Mouse (Mus musculus) spleen, adult 12 weeks (tissue): ENCODE data around the gene Fndc8.
"Not testable (repeated sequence)": the region's sequence is repeated elsewhere in the genome, so short reads cannot be mapped to it uniquely, and the experiment has no call there.

Experiments
- DNase-seq: peaks from one replicate; pipeline ENCODE4 v3.0.0; 2022; ENCODE audit warnings: low spot score

Fndc8 gene

DNA sequence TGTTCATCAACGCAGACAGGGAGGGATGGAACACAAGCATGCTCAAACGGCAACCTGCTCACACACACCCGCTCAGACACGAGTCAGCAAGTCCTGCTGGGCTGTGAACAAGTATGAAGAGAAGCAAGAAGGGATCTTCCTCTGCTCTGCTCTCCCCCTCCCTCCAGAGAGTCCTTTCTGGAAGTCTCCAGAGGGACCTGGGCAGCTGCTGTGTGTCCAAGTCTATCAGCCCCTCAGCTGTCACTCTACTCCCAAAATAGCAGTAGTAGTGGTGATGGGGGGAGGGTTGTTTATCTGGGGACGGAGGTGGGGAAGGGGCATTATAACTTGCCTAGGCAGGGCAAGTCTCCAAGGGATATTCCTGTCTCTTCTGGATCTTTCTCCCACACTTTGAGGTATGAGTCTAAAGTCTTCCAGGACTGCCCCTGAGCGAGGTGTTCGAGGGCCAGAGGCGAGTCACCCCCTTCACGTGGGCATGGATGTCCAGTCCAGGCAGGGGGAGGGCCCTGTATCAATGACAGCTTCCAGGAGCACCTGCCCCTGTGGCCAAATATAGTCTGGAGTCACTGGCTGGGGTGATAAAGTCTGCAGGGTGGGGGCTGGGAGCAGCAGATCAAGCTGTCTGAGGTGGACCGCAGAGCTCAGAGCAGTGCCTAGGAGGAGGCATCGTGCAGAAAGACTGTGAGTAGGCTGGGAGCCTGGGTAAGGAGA, 18.9 kb downstream of the Fndc8 start:
- no peak for DNase-seq

DNA sequence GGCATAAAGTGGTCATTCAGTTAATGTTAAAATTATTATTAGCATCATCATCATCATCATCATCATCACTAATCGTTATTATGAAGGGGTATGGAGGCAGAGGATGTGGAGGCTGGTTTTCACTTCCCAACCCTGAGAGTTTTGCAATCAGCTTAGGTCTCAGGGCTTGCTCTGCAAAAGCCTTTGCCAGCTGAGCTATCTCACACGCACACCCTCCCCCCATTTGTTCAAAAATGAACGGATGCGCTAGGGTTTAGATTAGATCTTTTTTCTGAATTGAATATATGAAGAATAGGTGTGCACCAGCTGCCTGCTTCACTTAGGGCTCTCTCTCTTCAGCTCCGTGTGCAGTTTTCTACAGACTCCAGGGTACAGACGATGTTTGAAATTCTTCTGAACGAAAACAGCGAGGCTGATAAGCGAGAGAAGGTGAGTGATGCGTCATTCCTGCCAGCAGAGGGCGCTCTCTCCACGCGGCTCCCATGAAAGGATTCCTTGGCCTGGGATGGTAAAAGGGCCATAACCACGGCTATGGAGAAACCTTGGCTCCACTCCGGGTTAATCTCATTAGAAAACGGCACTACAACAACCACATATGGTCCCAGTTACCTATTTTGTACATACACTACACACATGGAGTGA, 22.9 kb downstream of the Fndc8 start:
- DNase-seq, result peak; percentile 60

DNA sequence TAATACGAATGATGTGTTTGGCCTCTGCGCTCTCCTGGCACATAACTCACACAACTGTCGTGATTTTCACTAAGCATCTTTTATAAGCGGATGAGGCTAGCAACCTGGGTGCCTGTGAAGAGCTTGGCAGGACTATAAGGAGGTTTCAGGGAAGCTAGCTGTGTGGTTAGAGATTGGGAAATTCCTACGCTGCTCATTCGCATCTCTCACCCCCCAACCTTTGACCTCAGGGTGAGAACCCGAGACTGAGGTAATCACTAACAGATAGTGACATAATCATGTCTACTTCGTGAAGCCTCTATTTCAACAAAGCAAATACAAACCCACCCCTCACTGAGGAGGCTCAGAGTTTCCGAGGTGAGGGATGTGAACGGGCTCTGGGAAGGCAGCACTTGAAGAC, 28.8 kb downstream of the Fndc8 start:
- DNase-seq, result no peak

DNA sequence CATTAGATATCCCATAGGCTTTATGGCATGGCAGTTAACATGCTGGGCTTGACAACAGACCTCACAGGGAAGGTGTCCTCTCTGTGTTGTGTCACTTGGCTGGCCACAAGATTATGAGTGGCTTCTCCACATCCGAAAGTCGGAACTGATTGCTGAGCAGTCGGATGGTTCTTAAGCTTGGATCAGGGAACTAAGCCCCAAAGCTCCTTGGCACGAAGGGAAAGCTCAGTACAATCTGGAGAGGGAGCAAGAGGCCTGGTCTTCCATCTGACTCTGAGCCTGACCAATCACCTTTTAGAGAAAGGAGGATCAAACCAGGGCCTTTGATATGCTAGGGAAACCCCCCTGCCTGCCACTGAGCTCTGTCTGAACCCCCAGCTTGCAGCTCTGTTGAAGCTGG, 29.8 kb downstream of the Fndc8 start:
- no peak for DNase-seq

DNA sequence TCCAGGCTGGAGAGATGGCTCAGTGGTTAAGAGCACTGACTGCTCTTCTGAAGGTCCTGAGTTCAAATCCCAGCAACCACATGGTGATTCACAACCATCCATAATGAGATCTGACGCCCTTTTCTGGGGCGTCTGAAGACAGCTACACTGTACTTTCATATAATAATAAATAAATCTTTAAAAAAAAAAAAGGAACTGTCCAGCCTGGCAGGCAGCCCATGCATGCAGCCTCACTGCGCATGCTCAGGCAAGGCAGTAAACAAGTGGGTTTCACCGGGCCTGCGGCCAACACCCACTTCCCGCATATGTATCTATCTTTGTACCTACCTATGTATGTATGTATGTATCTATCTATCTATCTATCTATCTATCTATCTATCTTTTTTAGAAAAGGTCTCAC, 32.0 kb downstream of the Fndc8 start:
- not testable (repeated sequence) for DNase-seq

DNA sequence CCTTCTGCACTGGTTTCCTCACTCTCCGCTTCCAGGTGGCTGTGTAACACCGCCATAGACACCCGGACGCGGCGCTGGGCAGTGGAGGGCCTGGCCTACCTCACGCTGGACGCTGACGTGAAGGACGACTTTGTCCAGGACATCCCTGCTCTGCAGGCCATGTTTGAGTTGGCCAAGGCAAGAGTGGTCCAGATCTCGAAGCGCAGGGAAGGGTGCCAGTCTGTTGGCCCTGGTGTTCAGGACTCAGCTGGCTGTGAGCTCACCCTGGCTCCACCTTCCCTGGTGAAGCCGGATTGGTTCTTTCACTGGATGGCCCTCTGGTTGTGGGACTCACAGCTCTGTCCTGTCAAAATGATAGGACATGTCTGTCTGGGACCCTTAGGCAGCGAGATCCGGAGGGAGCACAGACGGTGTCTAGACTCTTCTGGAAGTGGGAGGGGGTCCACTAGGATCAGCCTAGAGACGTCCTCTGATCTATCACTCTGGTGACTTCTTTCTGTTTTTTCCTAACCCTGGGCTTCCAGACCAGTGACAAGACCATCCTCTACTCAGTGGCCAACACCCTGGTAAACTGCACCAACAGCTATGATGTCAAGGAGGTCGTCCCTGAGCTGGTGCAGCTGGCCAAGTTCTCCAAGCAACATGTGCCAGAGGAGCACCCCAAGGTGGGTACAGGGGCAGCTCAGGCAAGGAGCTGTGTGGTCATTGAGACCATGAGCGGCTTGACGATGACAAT, 37.1 kb downstream of the Fndc8 start:
- DNase-seq, result no peak

DNA sequence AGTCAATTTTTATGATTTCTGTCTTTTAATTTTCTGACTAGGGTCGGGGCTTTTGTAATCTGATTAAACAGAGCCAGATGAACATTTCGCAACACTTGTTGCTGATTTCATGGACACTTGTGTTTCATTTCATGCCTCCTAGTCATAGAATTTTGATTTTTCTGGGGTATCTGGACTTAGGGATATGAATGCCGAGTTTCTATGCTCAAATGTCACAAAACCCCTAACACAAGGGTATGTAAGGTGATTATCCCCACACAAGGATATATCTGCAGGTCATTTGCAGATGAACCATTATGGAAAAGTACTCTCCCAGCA, 37.7 kb downstream of the Fndc8 start:
- DNase-seq, result no peak

DNA sequence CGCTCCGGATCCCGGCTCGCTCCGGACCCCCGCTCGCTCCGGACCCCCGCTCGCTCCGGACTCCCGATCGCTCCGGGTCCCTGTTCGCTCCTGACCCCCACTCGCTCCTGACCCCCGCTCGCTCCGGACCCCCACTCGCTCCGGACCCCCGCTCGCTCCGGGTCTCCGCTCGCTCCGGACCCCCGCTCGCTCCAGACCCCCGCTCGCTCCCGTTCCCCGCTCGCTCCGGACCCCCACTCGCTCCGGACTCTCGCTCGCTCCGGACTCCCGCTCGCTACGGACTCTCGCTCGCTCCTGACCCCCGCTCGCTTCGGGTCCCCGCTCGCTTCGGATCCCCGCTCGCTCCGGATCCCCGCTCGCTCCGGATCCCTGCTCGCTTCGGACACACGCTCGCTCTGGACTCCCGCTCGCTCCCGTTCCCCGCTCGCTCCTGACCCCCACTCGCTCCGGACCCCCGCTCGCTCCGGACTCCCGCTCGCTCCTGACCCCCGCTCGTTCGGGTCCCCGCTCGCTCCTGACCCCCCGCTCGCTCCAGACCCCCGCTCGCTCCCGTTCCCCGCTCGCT, 38.5 kb downstream of the Fndc8 start:
- not testable (repeated sequence) for DNase-seq

DNA sequence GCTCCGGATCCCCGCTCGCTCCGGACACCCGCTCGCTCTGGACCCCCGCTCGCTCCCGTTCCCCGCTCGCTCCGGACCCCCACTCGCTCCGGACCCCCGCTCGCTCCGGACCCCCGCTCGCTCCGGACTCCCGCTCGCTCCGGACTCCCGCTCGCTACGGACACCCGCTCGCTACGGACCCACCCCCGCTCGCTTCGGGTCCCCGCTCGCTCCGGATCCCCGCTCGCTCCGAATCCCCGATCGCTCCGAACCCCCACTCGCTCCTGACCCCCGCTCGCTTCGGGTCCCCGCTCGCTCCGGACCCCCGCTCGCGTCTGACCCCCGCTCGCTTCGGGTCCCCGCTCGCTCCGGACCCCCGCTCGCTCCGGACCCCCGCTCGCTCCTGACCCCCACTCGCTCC, 39.2 kb downstream of the Fndc8 start:
- not testable (repeated sequence) for DNase-seq

DNA sequence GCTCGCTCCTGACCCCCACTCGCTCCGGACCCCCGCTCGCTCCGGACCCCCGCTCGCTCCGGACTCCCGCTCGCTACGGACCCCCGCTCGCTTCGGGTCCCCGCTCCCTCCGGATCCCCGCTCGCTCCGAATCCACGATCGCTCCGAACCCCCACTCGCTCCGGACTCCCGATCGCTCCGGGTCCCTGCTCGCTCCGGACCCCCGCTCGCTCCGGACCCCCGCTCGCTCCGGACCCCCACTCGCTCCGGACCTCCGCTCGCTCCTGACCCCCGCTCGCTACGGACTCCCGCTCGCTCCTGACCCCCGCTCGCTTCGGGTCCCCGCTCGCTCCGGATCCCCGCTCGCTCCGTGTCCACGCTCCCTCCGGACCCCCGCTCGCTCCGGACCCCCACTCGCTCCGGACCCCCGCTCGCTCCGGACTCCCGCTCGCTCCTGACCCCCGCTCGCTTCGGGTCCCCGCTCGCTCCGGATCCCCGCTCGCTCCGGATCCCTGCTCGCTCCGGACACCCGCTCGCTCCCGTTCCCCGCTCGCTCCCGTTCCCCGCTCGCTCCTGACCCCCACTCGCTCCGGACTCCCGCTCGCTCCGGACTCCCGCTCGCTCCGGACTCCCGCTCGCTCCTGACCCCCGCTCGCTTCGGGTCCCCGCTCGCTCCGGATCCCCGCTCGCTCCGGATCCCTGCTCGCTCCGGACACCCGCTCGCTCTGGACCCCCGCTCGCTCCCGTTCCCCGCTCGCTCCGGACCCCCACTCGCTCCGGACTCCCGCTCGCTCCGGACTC, 39.9 kb downstream of the Fndc8 start:
- DNase-seq, result not testable (repeated sequence)

DNA sequence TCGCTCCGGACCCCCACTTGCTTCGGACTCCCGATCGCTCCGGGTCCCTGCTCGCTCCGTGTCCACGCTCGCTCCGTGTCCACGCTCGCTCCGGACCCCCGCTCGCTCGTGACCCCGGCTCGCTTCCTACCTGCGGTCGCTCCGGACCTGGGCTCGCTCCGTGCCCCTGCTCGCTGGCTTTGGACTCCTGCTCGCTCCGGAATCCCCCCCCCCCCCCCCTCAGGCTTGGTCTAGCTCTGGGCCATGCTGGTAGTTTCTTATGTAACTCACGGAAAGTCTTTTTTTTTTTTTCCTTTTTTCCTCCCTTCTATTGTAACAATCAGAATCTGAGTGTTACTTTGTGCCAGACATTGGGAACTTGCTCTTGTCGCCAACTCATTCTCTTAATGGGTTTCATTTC, 41.3 kb downstream of the Fndc8 start:
- DNase-seq, result no peak

DNA sequence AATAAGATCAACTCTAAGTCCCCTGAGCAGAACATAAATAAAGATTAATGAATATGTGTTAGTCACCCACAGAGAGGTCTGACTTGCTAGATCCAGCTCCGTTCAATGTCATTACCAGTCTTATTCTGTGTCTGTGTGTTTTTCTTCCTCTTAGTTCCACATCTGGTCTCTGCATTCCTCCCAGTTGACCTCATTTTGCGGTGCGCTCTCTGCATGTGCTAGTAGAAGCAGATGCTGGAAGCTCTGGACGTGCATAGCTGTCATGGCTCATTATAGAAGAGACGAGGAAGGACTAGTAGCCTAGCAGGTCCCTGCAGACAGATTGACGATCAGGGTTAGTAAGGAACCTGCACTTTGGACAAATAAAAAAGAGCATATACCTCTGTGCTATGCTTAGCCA, 51.4 kb downstream of the Fndc8 start:
- no peak for DNase-seq

DNA sequence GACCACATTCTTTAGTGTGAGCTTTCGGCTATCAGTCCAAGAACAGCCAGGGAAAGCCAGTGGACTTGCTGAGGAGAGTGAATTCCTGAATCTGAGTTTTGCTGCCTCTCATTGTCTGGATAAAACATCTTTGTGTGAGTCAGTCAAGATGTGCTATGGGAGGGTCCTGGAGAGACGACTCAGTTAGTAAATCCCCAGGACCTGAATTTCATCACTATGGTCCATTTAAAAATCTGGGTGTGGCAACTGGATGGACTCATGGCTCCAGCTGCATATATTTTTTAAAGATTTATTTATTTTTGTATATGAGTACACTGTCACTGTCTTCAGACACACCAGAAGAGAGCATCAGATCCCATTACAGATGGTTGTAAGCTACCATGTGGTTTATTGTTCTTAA, 53.7 kb downstream of the Fndc8 start:
- DNase-seq, result no peak

DNA sequence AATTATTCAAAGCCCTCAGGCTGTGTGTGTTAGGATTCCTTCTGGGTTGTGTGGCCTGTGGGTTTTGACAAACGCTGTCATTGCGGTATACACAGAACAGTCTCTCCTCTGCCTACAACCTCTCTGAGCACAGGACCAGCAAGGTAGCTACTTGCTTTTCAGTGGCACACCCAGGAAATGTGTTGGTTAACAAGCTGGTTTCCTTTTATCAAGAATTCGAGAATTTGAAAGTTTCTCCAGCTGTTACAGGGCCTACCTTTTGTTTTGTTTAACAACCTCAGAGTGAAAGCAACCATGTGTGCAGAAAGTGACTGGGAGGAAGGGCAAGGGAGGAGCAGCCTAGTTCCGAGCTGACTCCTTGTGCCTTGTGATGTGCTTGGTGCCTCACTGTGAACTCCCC, 55.5 kb downstream of the Fndc8 start:
- no peak for DNase-seq

DNA sequence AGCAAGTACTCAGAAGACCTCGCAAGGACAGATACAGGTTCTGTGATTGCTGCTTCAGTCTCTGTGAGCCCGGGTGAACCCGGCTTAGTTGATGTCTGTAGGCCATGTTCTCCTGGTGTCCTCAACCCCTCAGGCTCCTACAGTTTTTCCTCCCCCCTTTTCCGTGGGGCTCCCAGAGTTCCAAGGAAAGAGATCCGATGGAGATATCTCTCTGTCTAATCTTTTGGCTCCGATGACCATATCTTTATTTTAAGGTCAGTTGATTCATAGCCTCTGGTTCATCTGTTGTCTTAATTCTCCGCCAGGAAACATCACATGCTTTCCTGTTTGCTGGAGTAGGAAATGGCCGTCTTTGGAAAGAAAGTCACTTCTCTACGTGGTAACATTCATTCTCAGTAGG, 57.1 kb downstream of the Fndc8 start:
- no peak for DNase-seq
